Mouse (Mus musculus) forebrain, postnatal 0 days (tissue): ENCODE results near the gene Cs. TPM values are rescaled to one million over a fixed set of nuclear protein-coding genes. Genes with fewer than 3 reads are reported as not detected.

ENCODE experiments used
- ATAC-seq: fragments of 200-750 bp; cut with Nextera tagmentation; 2 replicates; pipeline ENCODE4 v1.8.0; 2017; ENCODE audit warnings: mild to moderate bottlenecking, moderate library complexity
- DNase-seq: peaks from one replicate; pipeline ENCODE4 v3.0.0-alpha.2; 2015
- H3K27ac ChIP-seq: fragments of 300-500 bp; sonication (generic); 2 replicates; pipeline ENCODE4 v1.5.1; 2014; ENCODE audit warnings: low read depth, mild to moderate bottlenecking, antibody characterized with exemption, low read length, moderate library complexity, mixed read lengths
- H3K27me3 ChIP-seq: fragments of 300-500 bp; sonication (generic); 2 replicates; pipeline ENCODE4 v1.6.1; 2014; ENCODE audit warnings: mild to moderate bottlenecking, low read length, mixed read lengths; ENCODE audit not compliant: insufficient read depth
- H3K36me3 ChIP-seq: fragments of 300-500 bp; sonication (generic); 2 replicates; pipeline ENCODE4 v1.6.1; 2014; ENCODE audit warnings: mild to moderate bottlenecking, moderate library complexity; ENCODE audit not compliant: insufficient read depth
- H3K4me1 ChIP-seq: fragments of 300-500 bp; sonication (generic); 2 replicates; pipeline ENCODE4 v1.6.1; 2014; ENCODE audit warnings: antibody characterized with exemption; ENCODE audit not compliant: insufficient read depth
- H3K4me2 ChIP-seq: fragments of 300-500 bp; sonication (generic); 2 replicates; pipeline ENCODE4 v1.6.1; 2014; ENCODE audit warnings: low read depth, mild to moderate bottlenecking, moderate library complexity
- H3K4me3 ChIP-seq: fragments of 300-500 bp; sonication (generic); 2 replicates; pipeline ENCODE4 v1.5.1; 2014; ENCODE audit warnings: low read depth, low read length, mixed read lengths
- H3K9ac ChIP-seq: fragments of 300-500 bp; sonication (generic); 2 replicates; pipeline ENCODE4 v1.6.1; 2014; ENCODE audit warnings: mild to moderate bottlenecking
- H3K9me3 ChIP-seq: fragments of 300-500 bp; sonication (generic); 2 replicates; pipeline ENCODE4 v1.6.1; 2016; ENCODE audit warnings: low read length
- CTCF ChIP-seq: sonication (generic); IDR thresholded peaks from 2 replicates; pipeline ENCODE4 v1.5.1; 2016; ENCODE audit warnings: antibody characterized with exemption, control low read depth, low read depth
- WGBS: fragments of 180-500 bp; shearing (Covaris S2); extraction: QIAGEN DNeasy Blood & Tissue Kit; methylation state at CpG from one replicate; pipeline ENCODE4 v1.1.7; 2014; 5-methylcytosine and 5-hydroxymethylcytosine counted together
- polyA plus RNA-seq: library from polyadenylated mRNA; unstranded; fragments of >200 nt; fragmentation: Nextera tagmentation; extraction: Ambion mirVana; gene quantifications from 2 replicates; pipeline ENCODE4 v1.2.1, GENCODE M21; 2015
- total RNA-seq: library from RNA; depleted of rRNA; stranded (reverse); fragments of >200 nt; gene quantifications from 2 replicates; pipeline ENCODE4 v1.2.3, GENCODE M21; 2014

Cs gene
- total and polyA plus RNA-seq, 2 experiments from 2014 or later: 250 to 255 TPM

DNA sequence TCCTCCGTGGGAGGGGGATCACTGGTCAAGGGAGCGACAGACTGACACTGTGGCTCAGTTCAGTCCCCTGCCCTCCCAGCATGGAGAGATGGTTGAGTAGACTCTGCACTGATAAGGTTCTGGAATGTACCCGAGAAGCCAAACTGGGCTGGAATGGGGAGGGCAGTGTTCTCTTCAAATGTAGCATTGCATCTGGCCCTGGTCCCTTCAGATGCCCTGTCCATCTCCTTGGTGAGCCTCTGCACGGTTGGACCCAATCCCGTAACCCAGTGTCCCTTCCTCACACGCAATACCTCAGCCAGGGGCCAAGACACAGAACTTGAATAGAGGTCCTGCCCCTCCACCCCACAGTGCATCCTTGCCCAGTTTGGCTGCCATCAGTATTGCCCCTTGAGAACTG lies 54.3 kb downstream of the Cs start:
- WGBS: 68% methylated on average over 6 of the region's 6 CpGs
- H3K4me1 ChIP-seq: no peaks in the 10 kb centered on the region

DNA sequence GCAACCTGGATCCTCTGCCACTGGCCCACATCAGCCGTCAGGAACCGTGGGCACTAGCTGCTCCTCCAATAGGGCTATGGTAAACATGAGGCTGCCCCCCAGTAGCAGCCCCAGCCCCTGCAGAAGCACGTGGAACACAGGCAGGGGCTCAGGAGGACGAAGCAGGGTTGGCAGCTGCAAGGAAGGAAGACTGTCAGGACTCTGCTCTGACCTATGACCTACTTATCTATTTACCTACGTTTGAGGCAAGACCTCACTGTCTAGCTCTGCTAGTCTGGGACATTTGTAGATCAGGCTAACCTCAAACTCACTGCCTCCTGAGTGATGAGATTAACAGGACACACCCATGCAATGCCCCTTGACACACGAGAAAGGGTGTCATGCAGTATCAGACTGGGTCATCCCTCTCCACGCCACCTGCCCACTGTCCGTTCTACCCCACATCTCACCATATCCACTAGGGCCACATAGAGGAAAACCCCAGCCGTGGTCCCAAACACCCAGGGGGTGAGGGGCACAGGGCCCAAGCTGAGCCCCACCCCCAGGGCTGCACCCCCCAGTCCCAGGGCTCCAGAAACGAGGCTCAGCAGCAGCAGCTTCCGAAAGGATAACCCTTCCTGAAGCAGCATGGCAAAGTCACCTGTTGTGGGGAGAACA lies 58.6 kb downstream of the Cs start:
- H3K27ac ChIP-seq: no peak overlapping the region
- TF ChIP-seq CTCF: no peak
- H3K9ac ChIP-seq: no peak overlapping the region
- no peaks in the 10 kb centered on the region for H3K27me3 ChIP-seq
- H3K4me1 ChIP-seq: no peaks in the 10 kb centered on the region
- DNase-seq (no peak), ATAC-seq (no peak)
- H3K4me2 ChIP-seq: no peak overlapping the region
- 64% methylated on average over 11 of the region's 11 CpGs for WGBS
- H3K9me3 ChIP-seq: no peaks in the 10 kb centered on the region
- H3K4me3 ChIP-seq: no peak overlapping the region
- peaks cover 40% of the 10 kb centered on the region for H3K36me3 ChIP-seq

More for the DNA sequence above, 54.3 kb downstream of the Cs start:
- H3K27me3 ChIP-seq: no peaks in the 10 kb centered on the region
- H3K9me3 ChIP-seq: no peaks in the 10 kb centered on the region
- TF ChIP-seq CTCF: no peak
- H3K36me3 ChIP-seq: peaks cover 79% of the 10 kb centered on the region
- no peak overlapping the region for H3K27ac ChIP-seq
- no peak overlapping the region for H3K9ac ChIP-seq
- no peak overlapping the region for H3K4me3 ChIP-seq
- H3K4me2 ChIP-seq: no peak overlapping the region
- DNase-seq (no peak), ATAC-seq (no peak)

DNA sequence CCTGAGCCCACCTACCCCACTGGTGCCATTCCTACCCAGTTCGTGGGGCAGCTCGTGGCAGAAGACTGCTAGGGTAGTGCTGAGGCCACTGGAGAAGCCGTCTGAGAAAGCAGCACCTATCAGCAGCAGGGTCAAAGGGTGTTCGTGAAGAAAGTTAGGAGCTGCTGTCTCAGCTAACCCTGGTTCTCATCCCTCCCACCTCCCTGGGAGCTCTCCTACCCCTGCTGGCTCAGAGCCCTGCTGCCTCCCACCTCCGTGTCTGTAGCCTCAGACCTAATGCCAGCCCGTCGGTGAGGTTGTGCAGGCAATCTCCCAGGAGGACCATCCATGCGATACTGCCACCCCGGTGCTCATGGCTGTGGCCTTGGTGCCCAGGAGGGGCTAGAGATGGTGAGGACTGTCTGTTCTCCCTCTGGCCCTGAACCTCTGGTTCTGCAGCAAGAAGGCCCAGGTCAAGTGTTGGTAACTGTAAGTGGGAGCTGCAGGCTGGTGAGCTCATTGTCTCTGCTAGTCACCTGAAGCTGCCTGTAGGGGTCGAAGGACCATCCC lies 59.3 kb downstream of the Cs start:
- no peak overlapping the region for H3K27ac ChIP-seq

DNA sequence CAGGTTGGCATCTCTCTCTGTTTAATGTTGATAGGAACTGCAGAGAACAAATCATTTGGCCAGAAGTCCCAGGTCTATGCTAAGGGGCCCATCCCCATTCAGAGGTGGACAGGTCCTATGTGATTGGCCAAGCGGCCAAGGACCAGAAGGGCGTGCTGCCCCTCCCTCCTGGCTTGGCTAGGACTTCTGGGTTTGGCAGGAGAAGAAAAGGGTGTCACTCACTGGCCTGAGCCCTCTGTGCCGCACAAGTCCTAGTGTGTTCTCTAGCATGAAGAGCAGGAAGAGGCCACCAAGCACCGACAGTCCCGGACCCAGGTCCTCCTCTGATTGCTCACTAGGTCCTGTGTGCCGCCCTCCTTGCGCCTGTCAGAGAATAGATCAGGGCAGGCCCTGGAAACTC lies 59.9 kb downstream of the Cs start:
- no peak for DNase-seq
- no peak overlapping the region for H3K9ac ChIP-seq
- 49% methylated on average over 7 of the region's 7 CpGs for WGBS

More for the DNA sequence above, 59.3 kb downstream of the Cs start:
- H3K4me2 ChIP-seq: no peak overlapping the region
- no peak overlapping the region for H3K9ac ChIP-seq
- TF ChIP-seq CTCF: no peak
- no peaks in the 10 kb centered on the region for H3K27me3 ChIP-seq
- H3K4me1 ChIP-seq: no peaks in the 10 kb centered on the region
- no peak overlapping the region for H3K4me3 ChIP-seq
- DNase-seq (no peak), ATAC-seq (no peak)
- WGBS: 65% methylated on average over 10 of the region's 10 CpGs
- H3K36me3 ChIP-seq: peaks cover 33% of the 10 kb centered on the region
- no peaks in the 10 kb centered on the region for H3K9me3 ChIP-seq

DNA sequence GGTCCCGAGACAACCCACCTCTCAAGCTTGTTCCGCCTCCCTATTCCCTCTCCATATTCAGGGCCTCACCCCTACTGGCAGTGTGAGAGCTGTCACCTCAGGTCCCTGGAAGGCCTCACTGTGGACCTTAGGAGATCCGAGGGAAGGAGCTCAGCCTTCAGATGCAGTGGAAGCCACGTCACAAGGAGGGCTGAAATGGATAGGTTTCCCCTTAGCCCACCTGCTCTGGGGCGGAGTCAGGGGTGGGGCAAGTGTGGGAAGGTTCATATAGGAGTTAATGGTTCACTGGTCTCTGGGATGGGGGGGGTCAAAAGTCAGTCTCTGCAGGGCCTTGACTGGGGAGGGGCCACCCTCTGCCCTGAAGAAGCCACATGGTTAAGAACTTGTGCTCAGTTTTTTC lies 62.8 kb downstream of the Cs start:
- Histone ChIP-seq H3K9me3 (no peaks in the 10 kb centered on the region), H3K27ac (no peak overlapping the region), H3K4me3 (no peak overlapping the region), H3K27me3 (no peaks in the 10 kb centered on the region), H3K36me3 (peaks cover 5% of the 10 kb centered on the region; the same call in 1 of the 2 replicates), H3K4me1 (no peaks in the 10 kb centered on the region), H3K9ac (no peak overlapping the region), H3K4me2 (no peak overlapping the region)
- WGBS: 37% methylated on average over 5 of the region's 5 CpGs
- ATAC-seq: no peak
- no peak for DNase-seq
- no peak for TF ChIP-seq CTCF

More for the DNA sequence above, 59.9 kb downstream of the Cs start:
- no peaks in the 10 kb centered on the region for H3K27me3 ChIP-seq
- peaks cover 27% of the 10 kb centered on the region for H3K36me3 ChIP-seq
- H3K27ac ChIP-seq: no peak overlapping the region
- H3K9me3 ChIP-seq: no peaks in the 10 kb centered on the region
- H3K4me1 ChIP-seq: no peaks in the 10 kb centered on the region
- ATAC-seq: peak; percentile 51; the same call in 1 of the 2 replicates
- TF ChIP-seq CTCF: no peak
- H3K4me3 ChIP-seq: no peak overlapping the region
- no peak overlapping the region for H3K4me2 ChIP-seq

DNA sequence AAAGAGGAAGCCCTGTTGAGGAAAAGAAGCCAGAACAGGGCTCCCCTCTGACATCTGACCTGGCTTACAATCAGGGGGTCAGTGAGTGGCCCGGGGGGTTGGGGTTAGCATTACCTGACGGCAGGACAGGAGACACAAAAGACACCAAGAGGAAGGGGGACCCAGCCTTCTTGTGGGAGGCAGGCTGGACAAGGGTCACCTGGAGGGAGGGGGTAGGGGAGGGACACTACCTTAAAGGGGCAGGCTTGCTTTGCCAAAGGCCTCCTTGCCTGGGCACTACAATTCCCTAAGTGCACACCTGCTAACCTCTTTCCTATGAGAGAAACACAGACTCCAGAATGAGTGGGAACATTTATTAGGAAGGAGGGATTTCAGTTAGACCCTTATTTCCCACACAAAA lies 63.5 kb downstream of the Cs start, which contains the start of gene Slc39a5:
Slc39a5 (minus strand) TSS at position 174 of the 400 bp plus-strand sequence.
- 15% methylated on average over 2 of the region's 2 CpGs for WGBS
- TF ChIP-seq CTCF: no peak

DNA sequence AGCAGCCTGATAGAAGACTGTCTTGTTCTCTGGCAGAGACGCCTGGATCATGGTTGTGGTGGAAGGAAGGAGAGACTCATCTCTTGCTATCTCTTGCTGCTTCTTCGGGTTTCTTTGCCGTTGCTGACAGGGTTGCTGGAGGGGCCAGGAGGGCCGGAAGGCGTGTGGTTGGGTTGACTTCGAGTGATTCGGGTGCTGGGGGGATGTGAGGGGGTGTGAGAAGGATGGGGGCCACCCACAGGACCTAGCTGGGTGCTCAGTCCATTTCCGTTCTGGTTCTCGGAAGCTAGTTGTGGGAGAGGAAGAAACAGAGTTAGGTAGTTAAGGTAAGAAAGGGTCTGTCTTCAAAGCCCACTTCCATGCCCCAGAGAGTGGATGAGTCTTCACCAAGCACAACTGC lies 64.1 kb downstream of the Cs start:
- Histone ChIP-seq H3K4me3 (no peak overlapping the region), H3K9me3 (no peaks in the 10 kb centered on the region), H3K4me1 (no peaks in the 10 kb centered on the region), H3K9ac (no peak overlapping the region), H3K27ac (no peak overlapping the region), H3K36me3 (peaks cover 13% of the 10 kb centered on the region), H3K27me3 (no peaks in the 10 kb centered on the region), H3K4me2 (no peak overlapping the region)
- ATAC-seq (no peak), DNase-seq (no peak)
- 86% methylated on average over 9 of the region's 9 CpGs for WGBS
- no peak for TF ChIP-seq CTCF

More for the DNA sequence above, 63.5 kb downstream of the Cs start, which contains the start of gene Slc39a5:
- ATAC-seq (no peak), DNase-seq (no peak)
- Histone ChIP-seq H3K36me3 (peaks cover 8% of the 10 kb centered on the region), H3K27me3 (no peaks in the 10 kb centered on the region), H3K9me3 (no peaks in the 10 kb centered on the region), H3K4me2 (no peak within 1 kb of the TSS), H3K4me3 (no peak within 1 kb of the TSS), H3K27ac (no peak within 1 kb of the TSS), H3K9ac (no peak within 1 kb of the TSS), H3K4me1 (no peaks in the 10 kb centered on the region)
